Mouse (Mus musculus) C2C12 (cell line): ENCODE measurements at regions not wholly inside any gene's neighbourhood (a gene's known extent, or its start where the extent isn't known, plus 50 kb on each side); places are given as distances from the start of the nearest gene placed in this dataset.

ENCODE experiments used
- H3K27me3 ChIP-seq: one replicate; pipeline ENCODE4 v1.6.1; 2011; ENCODE audit not compliant: control insufficient read depth, insufficient read depth, insufficient read length
- H3K36me3 ChIP-seq: one replicate; pipeline ENCODE4 v1.6.1; 2011; ENCODE audit not compliant: control insufficient read depth, insufficient read depth
- H3K4me3 ChIP-seq: one replicate; pipeline ENCODE4 v1.5.1; 2011; ENCODE audit warnings: mild to moderate bottlenecking, control low read depth; ENCODE audit not compliant: poor library complexity, insufficient read depth, severe bottlenecking
- H3K79me2 ChIP-seq: one replicate; pipeline ENCODE4 v1.6.1; 2011; ENCODE audit not compliant: control insufficient read depth, insufficient read depth
- H3K79me3 ChIP-seq: one replicate; pipeline ENCODE4 v1.6.1; 2011; ENCODE audit warnings: low read depth, control low read depth
- H3ac ChIP-seq: one replicate; pipeline ENCODE3; 2011; ENCODE audit warnings: low read depth; ENCODE audit not compliant: control insufficient read depth, insufficient read length
- CEBPB ChIP-seq: IDR thresholded peaks from one replicate; pipeline ENCODE4 v1.6.1; 2011; ENCODE audit warnings: low read depth, mild to moderate bottlenecking, control low read depth, moderate library complexity
- CTCF ChIP-seq: IDR thresholded peaks from one replicate; pipeline ENCODE4 v1.5.1; 2011; ENCODE audit not compliant: control insufficient read depth, insufficient read depth, insufficient read length
- FOSL1 ChIP-seq: IDR thresholded peaks from one replicate; pipeline ENCODE4 v1.8.0; 2011; ENCODE audit warnings: mild to moderate bottlenecking, low read length; ENCODE audit not compliant: poor library complexity, insufficient read depth, severe bottlenecking
- MAX ChIP-seq: IDR thresholded peaks from one replicate; pipeline ENCODE4 v1.6.1; 2011; ENCODE audit warnings: mild to moderate bottlenecking, control low read depth
- MYOD1 ChIP-seq: IDR thresholded peaks from one replicate; pipeline ENCODE4 v1.6.1; 2011; ENCODE audit warnings: low read depth; ENCODE audit not compliant: control insufficient read depth, insufficient read length
- MYOG ChIP-seq: IDR thresholded peaks from one replicate; pipeline ENCODE4 v1.6.1; 2011; ENCODE audit not compliant: control insufficient read depth, insufficient read length; ENCODE audit errors: extremely low read depth
- USF1 ChIP-seq: IDR thresholded peaks from one replicate; pipeline ENCODE4 v1.6.1; 2011; ENCODE audit warnings: low read depth, mild to moderate bottlenecking, control low read depth, moderate library complexity

DNA sequence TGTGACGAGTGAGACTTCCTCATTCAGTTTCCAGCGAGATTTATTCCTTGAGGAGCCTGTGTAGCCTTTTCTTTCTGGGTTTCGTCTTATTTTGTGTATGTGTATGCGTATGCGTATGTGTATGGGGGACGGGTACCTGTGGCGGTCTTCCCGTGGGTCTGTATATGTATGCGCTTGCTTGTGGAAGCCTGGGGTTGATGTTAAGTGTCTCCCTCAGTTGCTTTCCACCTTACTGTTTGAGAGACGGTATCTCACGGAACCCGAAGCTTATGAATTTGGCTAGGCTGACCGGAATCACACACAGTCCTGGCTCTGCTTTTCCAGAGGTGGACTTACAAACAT is 87.1 kb downstream of the Ankrd50 start:
- Histone ChIP-seq H3K36me3 (no peaks in the 10 kb centered on the region), H3K27me3 (no peaks in the 10 kb centered on the region), H3ac (no peak overlapping the region), H3K79me2 (no peaks in the 10 kb centered on the region), H3K4me3 (no peak overlapping the region), H3K79me3 (no peaks in the 10 kb centered on the region)
- TF ChIP-seq CEBPB (no peak), CTCF (no peak), FOSL1 (no peak), USF1 (no peak), MYOG (no peak), MYOD1 (no peak), MAX (no peak)

DNA sequence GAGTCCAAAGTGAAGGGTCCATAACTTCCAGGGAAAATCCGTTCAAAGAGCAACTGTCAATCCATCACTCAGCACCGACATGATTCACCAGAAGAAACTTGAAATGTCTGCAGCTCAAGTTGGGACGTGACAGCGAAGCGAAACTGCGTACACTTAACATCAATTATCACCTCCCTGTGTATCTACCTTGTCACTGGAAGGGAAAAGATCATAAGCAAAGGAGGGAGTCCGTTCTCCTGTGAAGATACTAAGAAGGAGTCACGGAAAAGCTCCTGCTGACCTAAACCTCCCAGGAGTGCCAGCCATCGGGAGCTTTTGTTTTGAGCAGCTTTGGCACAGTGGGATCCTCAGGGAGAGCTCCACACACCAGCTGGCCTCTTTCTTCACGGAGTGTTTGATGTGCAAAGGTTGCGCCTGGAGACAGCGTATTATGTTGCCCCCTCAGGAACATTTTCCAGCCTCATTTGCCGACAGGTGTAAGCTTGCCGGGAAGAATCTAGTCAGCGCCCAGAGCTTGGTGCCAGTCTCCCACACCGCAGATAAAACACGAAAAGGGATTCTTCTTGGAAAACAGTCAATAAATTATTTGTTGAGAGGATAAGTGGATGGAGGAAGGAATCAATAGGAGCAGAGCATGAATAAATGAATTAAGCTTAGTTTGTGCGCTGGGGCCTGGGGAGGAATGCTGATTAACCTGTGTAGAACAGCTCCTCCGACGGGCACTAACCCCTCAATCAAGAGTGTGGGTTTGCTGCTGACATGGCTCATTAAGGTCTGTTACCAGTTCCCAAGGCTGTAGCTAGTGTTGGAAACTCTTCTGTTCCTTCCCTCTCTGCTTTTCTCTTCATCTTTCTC is 87.7 kb downstream of the Ankrd50 start:
- TF ChIP-seq FOSL1 (no peak), CEBPB (no peak), MYOD1 (no peak), CTCF (no peak), USF1 (no peak), MYOG (no peak), MAX (no peak)
- no peak overlapping the region for H3ac ChIP-seq
- H3K4me3 ChIP-seq, result no peak overlapping the region

DNA sequence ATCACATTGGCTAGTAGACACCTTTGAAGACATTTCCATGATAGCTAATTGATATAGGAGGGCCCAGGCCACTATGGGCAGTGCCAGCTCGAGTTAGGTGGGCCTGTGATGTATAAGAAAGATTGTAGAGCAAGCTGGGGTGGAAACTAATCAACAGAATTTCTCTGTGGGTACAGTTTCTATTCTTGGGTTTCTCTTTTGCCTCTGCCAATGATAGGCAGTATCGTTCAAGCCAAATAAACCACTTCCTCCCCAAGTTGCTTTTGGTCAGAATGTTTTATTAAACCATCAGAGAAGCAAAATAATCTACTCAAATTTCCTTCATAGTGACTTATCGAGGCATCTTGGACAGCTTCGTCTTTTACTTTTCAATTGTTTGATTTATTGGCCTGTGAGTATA is 90.3 kb downstream of the Ankrd50 start:
- H3K27me3 ChIP-seq, result no peaks in the 10 kb centered on the region
- no peak overlapping the region for H3K4me3 ChIP-seq
- no peak overlapping the region for H3ac ChIP-seq
- H3K79me3 ChIP-seq, result no peaks in the 10 kb centered on the region
- no peaks in the 10 kb centered on the region for H3K36me3 ChIP-seq
- TF ChIP-seq CTCF, result no peak
- no peak for TF ChIP-seq MAX
- TF ChIP-seq USF1, result no peak
- no peak for TF ChIP-seq CEBPB
- TF ChIP-seq FOSL1, result no peak
- TF ChIP-seq MYOD1, result no peak
- no peaks in the 10 kb centered on the region for H3K79me2 ChIP-seq

More for the DNA sequence above, 87.7 kb downstream of the Ankrd50 start:
- Histone ChIP-seq H3K27me3 (no peaks in the 10 kb centered on the region), H3K79me3 (no peaks in the 10 kb centered on the region), H3K36me3 (no peaks in the 10 kb centered on the region), H3K79me2 (no peaks in the 10 kb centered on the region)

DNA sequence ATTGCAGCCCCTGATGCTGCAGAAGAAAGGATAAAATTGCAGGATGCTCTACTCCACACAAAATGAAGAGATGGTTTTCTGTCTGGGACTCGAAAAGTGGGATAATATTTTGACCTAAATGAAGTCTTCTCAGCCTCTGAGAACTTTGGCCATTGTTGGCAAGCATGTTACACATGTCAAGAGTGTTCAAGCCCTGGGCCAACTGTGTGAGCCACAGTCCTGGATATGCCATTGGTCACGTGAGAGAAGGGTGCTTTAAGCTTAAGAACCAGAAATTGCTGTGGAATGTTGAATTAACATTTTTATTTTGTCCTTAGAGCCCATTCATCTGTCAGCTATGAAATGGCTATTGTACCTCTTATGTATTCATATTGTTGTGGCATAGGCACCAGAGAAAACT is 95.0 kb downstream of the Ankrd50 start:
- no peak overlapping the region for H3K4me3 ChIP-seq
- TF ChIP-seq MAX (no peak), MYOG (no peak), CTCF (no peak), MYOD1 (no peak), CEBPB (no peak), FOSL1 (no peak), USF1 (no peak)
- H3K36me3 ChIP-seq, result no peaks in the 10 kb centered on the region
- H3K79me3 ChIP-seq, result no peaks in the 10 kb centered on the region
- H3ac ChIP-seq, result no peak overlapping the region
- no peaks in the 10 kb centered on the region for H3K27me3 ChIP-seq
- no peaks in the 10 kb centered on the region for H3K79me2 ChIP-seq

DNA sequence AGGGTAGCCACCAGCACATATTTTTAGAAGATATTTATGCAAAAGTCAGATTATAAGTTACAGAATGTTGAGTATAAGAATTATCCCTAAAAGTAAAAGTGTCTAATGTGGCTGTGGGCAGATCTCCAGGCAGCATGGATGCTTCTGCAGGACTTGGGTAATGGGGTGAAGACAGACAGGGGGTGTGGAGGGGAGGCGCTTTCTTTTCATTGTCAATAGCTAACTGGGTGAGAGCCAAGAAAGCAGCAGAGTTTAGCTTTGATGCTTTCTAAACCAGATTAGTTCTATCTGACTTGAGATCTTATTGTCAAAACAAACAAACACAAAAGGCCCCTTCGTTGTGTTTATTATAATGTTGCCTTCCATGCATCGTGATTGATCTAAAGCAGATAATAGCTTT is 95.7 kb downstream of the Ankrd50 start:
- Histone ChIP-seq H3K79me2 (no peaks in the 10 kb centered on the region), H3K36me3 (no peaks in the 10 kb centered on the region), H3K4me3 (no peak overlapping the region), H3K79me3 (no peaks in the 10 kb centered on the region), H3K27me3 (no peaks in the 10 kb centered on the region), H3ac (no peak overlapping the region)
- TF ChIP-seq USF1, result no peak

DNA sequence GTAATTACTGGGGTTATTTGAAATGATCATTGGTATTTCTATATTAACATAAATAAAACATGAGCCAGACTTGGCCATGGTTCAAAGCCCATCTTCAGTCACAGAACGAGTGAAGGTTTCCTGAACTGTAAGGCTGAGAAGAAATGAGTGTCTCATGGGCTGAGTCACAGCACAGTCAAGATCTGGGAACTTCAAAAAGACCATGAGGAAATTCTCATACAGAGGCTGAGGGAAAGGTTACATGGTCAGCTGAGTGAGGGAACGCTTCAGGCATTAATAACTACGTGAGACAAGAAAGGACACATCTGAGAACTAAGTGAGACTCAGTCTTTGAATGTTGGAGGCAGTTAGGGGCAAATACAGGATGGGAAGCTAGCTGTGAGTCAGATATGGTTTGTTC is 101.9 kb downstream of the Ankrd50 start:
- Histone ChIP-seq H3ac (no peak overlapping the region), H3K79me2 (no peaks in the 10 kb centered on the region), H3K79me3 (no peaks in the 10 kb centered on the region), H3K27me3 (no peaks in the 10 kb centered on the region), H3K36me3 (no peaks in the 10 kb centered on the region), H3K4me3 (no peak overlapping the region)
- no peak for TF ChIP-seq CEBPB
- TF ChIP-seq MYOD1, result no peak
- TF ChIP-seq USF1, result no peak
- TF ChIP-seq MYOG, result no peak
- TF ChIP-seq MAX, result no peak
